Mouse (Mus musculus): Measurements from ENCODE around the gene Olfr303.

DNA sequence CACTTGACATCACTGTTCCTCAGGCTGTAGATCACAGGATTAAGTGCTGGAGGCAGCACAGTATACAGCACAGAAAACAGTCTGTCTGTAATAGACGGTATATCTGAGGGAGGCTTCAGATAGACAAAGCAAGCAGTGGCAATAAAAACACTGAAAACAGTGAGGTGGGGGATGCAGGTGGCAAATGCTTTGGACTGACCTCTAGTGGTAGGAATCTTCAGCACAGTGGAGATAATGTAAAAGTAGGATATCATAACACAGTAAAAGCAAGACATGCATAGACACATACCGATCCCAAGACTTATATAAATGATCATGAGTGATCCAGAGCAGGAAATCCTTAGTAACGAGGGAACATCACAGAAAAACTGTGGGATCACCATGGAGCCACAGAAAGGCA is 11.8 kb downstream of the Olfr303 start:
- TF ChIP-seq CTCF (IDR thresholded peaks at IDR 0.05; ENCODE audit: low read depth, low read length) (no peak), POLR2A (IDR thresholded peaks at IDR 0.05; ENCODE audit: extremely low read depth, insufficient read depth, low read length) (no peak)
